Mouse (Mus musculus) heart, postnatal 25 days (tissue): ENCODE data around the gene Tmem56. TPM values are rescaled to one million over a fixed set of nuclear protein-coding genes. Genes with fewer than 3 reads are reported as not detected.

Source experiments
- total RNA-seq, 2 experiments: library from RNA; stranded (reverse); gene quantifications; 2 replicates each; pipeline ENCODE4 v1.2.3; 2021

Gene Tmem56
- total RNA-seq, 2 experiments from 2014 or later = 0.57 to 1.4 TPM

Other genes starting within 250 kb of the Tmem56 start
- gene Rwdd3, start 111.4 kb downstream of the Tmem56 start, total RNA-seq = 1 to 10 TPM; 1.2 to 1.6 TPM
- 10 to 100 TPM in 1 of 2 experiments, 1 to 10 TPM in 1; 9.9 to 15.9 TPM for gene Alg14, start 8.7 kb upstream of the Tmem56 start, total RNA-seq
- 10 to 100 TPM; 41.8 to 48.6 TPM for gene Cnn3, start 143.4 kb upstream of the Tmem56 start, total RNA-seq
- not detected for gene Slc44a3, start 249.3 kb upstream of the Tmem56 start, total RNA-seq